Mouse (Mus musculus) adipose tissue, adult 10 weeks (tissue): ENCODE results near the gene Cylc2. TPM values are rescaled to one million over a fixed set of nuclear protein-coding genes. Genes with fewer than 3 reads are reported as not detected.

Source experiments
- polyA plus RNA-seq: library from polyadenylated mRNA; stranded (reverse); fragments of 350-450 nt; fragmentation: Illumina TruSeq; extraction: RNeasy Lipid Tissue Mini Kit (QIAGEN cat#74804); gene quantifications from one replicate; pipeline ENCODE4 v1.2.3, GENCODE M21; 2014; ENCODE audit warnings: low read depth, low replicate concordance

Gene Cylc2
- polyA plus RNA-seq: 4.2 TPM

GRCm38 (mm10) chr4:51216378-51216777 is at the start of gene Cylc2:
Cylc2 (plus strand) TSS chr4:51216678.

